Mouse (Mus musculus): ENCODE data around the gene Pik3c2g. TPM values are rescaled to one million over a fixed set of nuclear protein-coding genes. Genes with fewer than 3 reads are reported as not detected.

Pik3c2g gene
- 0.03 and 0.04 TPM in 2 replicates for polyA plus RNA-seq (2012; rRNA removed)

DNA sequence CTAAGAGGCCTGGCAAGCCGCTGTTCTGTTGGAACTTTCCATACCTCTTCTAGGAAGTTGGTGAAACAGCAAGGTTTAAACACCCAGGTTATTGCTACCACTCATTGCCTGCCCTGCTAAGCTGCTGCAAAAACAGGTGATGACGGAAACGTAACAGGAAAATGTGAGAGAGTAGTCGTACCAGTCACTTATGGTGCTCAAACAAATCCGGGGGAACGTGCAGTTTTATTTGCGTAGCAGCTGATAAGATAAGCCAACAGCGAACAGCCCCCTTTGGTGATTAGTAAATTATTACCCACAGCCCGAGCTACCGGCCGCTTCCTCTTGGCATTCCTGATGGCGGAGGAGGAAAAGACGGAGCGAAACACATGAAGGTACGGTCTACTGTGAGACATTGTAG lies at the start of gene Pik3c2g:
TSS of gene Pik3c2g (plus strand) at position 330 of the 400 bp plus-strand sequence.
- no peak for DNase-seq (ENCODE audit: low spot score)

DNA sequence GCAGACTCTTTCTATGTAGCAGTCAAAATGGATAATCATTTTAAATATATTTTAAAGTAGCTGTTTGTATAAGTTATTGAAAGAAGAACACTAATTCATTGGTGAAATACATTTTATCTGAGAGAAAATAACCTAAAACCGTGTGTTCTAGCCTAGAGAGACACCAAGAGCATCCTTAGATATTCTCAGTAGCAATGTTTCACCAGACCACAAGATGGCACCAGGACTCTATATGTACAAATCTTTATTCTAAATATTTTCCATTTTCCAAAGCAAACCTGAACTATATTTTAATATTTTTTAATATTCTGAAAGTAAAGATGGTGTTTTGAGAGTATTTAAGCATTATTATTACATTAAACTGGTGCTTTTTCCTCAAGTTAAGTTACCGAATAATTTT lies 48.6 kb upstream of the Pik3c2g start:
- DNase-seq (ENCODE audit: low spot score) = no peak

DNA sequence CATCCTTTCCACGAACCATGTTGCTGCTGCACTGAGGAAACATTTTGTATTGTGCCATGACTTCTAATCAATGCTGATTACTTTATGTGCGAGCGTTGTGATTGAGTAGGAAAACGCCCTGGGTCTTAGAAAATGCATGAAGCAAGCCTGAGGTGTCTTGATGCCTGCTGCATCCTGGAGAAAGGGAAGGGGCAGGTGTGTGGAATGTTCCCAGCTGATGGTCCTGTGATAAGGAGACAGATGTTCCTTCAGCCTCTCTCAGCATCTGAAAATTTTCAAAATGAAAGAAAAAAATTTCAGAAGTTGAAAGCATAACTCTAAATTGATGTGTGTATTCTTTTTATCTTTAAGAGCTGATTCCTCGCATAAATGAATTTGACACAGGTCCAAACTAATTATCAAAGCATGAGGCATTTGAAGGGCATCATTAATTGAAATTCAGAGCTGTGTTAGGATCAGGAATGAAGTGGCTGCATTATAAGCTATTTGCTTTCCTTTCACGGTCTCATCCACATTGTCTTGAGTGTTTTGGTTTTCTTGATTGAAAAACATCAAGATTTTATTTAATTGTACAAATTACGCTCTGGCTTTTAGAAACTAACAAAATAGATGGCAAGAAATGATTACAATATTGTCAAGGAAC lies 31.4 kb upstream of the Pik3c2g start:
- DNase-seq (ENCODE audit: low spot score) = no peak

DNA sequence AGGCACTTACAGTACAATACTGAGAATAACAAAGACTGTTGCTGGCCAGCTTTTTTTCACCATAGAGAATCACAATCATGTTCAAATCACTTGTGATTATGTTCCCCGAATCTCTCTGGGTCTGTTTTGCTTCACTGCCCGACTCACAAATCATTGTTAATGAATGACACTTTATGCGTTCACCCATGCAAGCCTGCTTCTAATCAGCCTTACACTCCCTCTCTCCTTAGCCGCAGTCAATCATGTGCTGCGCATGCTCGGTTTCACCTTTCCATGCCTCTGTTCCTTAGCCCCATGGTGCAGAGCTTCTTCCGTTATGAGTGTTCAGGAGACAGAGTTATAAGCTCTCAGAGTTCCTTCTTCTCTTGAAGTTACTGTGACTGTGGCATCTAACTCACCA lies 17.8 kb upstream of the Pik3c2g start:
- DNase-seq (ENCODE audit: low spot score) = no peak

DNA sequence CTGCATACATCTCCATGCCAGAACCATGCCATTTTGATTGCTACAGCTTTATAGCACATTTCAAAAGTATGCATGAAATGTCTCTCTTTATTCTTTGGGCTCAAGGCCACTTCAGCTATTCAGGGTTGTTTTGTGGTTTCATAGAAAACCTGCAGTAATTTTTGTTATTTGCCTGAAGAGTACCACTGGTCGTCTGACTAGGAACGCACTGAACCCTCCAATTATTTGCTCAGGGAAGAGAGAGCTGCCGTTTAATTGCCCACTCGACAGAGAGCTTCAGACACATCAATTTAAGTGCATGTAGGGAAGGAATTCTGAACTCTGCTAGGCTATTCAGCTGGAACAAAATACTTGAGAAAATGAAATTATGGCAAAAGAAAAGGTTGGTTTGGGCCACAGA lies 11.2 kb upstream of the Pik3c2g start:
- DNase-seq (ENCODE audit: low spot score) = no peak

DNA sequence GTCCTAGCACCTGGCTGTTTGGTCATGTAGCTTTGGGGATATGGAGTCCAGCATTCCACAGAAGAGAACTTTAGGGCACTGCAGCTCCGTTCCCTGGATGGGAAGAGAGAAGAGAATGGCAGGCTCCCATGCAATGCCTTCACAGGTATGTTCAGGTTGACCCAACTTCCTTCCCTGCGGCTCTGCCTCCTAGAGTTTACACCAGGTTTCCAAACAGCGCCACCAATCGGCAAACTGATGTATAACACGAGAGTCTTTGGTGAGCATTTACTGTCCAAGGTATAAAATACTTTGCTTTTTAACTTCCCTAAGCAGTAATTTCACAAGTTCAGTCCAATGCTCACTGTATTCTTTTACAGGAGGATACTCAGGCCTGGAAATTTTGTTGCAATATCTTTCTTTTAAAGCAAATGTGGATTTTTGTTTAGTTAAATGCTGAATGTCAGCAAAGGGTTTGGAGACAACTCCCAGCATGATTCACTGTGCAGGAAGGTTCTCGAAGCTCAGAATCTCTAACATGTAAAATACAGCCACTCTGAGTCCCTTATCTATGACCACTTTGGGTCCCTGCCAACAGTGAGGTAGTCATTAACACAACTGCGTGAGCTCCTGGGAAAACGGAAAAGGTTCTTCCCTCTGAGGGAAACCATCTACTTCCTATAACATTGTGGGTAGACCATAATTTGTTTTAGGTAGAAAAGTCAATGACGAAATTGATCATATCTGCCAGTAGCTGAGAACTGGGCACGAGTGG lies 10.6 kb upstream of the Pik3c2g start:
- no peak for DNase-seq (ENCODE audit: low spot score)

DNA sequence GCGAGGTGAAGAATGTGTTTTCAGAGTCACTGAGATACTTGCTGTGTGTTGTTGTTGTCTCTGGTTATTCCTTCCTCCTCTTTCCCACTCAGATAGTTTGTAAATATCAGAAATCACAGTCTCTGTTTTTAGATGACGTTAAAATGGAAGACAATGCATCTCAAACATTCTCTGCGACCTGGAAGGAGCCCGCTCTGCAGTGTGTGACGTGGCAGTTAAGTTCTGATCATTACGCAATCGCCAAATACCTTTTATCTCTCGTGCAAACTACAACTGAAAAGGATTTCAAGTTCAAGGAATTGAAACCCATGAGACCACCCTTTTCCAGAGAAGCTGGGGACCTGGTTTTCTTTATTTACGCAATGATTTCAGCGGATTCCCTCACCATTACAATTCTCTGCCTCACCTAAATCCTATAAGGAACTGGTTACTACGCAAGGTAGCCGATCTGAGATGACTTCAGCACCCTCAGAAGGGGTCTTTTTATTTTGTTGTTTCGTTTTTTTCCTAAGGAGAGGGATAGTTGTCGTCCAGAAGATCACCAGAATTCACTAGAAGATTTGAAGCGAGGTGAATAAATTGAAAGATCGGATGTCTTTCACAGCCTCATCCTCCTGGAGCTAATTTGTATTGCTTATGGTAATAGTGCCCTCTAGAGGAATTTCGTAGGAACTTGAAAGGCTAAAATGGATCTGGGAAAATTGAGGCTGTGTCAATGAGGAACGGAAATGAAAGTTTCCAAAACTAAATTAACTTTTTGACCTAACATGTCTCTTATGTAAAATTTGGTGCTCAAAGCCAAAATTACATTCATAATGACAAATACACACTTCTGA lies 9.8 kb upstream of the Pik3c2g start:
- no peak for DNase-seq (ENCODE audit: low spot score)

DNA sequence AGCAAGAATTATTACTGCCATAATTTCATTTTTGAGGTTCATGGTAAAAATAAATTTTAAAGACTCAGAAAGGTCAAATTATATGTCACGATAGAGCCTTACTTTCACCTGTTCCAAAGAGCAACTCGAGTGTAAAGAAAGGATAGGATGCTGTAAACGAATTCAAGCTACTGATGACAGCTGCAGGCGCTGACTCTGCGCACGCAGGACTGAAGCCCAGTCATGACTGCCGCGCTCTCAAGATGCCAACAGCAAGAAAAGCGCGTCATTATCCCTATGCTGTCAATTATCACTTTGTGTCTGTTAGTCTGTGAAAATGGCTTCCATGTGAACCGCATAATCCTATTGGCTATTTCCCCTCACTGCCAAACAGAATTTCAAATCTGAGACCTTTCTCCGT lies 457 bp downstream of the Pik3c2g start:
- no peak for DNase-seq (ENCODE audit: low spot score)

DNA sequence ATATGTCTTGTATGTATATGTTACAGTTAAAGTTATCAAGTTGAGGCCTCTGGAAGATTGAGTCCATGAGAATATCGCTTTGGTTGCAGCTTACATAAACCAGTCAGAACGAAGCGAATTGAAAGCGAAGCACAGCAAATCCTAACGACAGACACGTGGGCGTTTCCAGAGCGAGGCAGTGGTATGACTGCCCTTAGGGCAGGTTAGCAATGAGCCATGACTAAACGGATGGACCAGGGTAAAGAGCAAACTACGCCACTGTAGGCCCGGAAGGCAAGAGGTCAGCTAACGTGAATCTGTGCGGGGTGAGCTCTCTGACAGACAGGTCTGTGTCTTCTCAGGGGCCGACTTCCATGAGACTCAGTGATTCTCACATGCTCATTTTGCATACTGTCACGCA lies 1.4 kb downstream of the Pik3c2g start:
- DNase-seq (ENCODE audit: low spot score) = no peak

DNA sequence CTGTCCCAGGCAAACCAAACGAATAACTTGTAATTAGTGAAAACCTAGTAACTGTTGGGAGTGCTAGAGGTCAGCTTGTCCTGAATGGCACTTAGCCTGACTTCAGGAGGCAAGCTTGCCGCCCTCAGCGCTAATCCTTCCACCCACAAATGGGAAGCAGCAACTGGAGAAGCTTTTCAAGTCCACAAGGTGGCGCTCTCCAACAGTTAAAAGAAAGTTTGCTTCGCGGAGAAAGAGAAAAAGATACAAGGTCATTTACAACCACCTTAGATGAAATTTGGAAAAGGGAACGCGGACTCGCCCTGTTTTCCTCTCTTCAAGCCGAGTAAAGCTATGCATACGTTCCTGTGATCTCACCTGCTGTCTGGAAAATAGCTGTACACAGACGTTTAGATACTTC lies 2.3 kb downstream of the Pik3c2g start:
- DNase-seq (ENCODE audit: low spot score) = no peak

DNA sequence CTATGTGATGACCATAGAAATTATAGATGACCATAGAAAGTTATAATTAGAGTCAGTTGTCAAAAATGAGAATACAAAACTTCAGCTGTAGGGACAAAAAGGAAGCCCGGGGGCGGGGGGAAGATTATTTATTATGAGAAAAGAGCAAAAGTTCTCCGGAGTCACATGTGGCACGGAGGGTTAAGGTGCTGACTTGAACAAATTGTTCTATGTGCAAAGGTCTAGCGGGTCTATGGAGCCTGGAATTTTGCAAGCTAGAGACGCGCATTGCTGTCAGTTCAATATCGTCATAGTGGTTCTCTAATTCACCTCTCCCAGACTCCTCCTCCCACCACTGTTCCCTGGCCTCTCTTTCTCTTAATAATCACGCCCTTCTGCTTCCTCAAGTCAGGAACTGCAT lies 2.8 kb downstream of the Pik3c2g start:
- DNase-seq (ENCODE audit: low spot score) = no peak

DNA sequence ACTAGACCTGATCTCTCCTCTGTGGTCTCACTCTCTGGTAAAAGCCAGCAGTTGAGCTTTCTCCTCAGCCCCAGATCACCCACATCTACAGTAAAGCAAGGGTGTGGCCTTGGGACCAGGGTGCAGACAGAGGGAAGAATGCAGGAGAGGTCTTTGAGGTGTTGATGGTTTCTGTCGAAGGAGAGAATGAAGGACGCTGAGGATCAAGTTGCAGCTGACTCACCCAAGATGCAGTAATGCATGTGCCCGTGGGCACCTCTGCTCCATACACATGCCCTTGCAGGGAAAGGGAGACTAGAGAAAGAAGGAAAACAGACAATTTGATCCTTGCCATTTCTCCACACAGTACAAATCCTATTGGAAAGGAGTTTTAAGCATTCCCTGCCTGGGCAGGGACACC lies 5.1 kb downstream of the Pik3c2g start:
- no peak for DNase-seq (ENCODE audit: low spot score)

DNA sequence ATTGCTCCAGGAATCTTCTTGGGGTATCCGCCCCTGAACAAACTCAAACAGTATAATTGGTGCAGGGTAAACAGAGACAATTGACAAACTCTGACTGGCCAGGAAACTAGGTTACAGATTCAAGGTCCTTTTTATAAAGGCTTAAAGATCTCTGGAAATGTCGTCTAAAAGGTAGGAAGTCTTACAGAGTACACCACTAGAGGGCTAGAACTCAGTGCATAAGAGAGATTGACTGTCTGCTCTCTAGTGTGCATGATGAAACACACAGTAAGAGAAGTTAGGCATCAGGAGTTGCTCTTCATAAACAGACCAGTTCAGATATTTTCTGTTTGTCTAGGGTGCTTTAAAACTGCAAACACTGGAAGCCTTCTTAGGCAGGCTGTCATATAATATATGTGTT lies 9.4 kb downstream of the Pik3c2g start:
- DNase-seq (ENCODE audit: low spot score) = no peak

DNA sequence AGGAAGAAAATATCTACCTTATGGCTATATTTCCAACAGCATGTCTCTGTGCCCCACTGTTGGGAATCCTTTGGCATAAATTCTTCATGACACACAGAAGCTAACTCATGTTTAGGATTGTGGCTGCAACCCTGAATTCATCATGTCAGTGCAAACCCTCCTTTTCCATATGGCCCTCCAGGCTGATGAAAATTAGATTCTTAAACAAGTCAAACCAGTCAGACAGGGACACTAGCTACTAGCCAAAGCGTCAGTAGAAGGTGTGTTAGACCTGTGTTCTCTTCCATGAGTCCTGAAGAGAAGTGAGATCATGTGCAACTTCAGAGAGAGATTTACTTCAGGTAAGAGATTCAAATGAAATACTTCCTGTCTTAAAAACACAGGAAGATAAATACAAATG lies 12.2 kb downstream of the Pik3c2g start:
- DNase-seq (ENCODE audit: low spot score) = no peak

DNA sequence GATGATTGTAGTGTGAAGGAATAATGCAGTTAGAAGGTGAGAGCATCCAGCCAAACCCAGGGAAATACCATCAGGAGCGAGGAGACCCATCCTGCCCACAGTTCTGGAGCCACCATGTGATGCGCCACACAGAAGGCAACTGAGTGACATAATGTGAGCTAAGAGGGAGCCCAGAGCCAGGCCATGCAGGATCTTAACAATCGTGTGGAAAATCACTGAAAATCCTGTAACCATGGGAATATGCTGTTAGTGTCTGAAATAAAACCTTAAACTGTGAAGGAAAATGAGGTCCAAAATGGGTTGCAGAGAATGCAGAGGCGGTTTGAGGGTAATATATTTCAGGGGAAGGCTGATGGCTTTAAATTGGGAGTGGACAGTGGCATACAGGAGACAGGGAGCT lies 31.8 kb downstream of the Pik3c2g start:
- DNase-seq (ENCODE audit: low spot score) = no peak

DNA sequence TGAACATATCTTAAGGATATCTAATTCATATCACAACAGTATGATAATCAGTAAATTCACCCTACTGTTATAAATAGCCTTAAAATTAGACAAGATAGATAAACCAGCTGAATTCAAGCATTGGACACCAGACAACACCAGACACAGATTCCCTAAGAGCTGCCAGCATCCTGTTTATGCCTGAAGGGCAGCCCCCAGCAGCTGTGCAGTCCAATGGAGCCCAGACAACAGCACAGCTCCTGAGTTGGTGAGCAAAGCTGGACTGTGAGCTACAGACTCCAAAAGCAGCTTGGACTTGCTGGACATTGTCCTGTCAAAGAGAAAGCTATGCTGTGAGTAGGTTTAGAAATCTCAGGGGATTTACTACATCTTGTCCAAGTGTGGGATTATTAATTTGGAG lies 37.7 kb downstream of the Pik3c2g start:
- DNase-seq (ENCODE audit: low spot score) = no peak

DNA sequence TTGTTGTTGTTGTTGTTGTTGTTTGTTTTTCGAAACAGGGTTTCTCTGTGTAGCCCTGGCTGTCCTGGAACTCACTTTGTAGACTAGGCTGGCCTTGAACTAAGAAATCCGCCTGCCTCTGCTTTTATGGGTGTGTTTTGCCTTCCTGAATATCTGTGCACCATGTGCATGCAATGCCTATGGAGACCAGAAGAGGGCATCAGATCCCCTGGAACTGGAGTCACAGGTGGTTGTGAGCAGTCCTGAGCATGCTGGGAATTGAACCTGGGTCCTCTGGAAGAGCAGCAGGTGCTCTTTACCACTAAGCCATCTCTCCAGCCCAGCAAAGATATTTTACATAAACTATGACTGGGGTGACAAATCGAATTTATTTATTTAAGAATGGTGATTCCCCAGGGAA lies 47.5 kb downstream of the Pik3c2g start:
- no peak for DNase-seq (ENCODE audit: low spot score)

DNA sequence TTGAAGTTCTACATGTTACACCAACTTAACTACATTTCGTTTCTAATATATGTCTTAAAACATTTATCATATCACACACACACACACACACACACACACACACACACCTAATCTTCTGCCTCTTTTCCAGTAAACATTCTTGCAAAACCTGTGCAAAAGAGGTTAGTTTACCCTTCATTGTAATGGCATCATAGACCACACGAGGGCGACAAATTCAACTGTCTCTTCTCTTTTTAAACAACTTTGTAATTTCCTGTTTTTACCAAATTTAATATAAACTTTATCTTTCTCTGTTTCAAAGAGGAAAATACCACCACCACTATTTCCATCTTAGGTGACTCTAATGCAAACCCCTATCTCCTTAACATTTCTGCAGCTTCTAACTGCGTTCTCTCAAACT lies 68.4 kb downstream of the Pik3c2g start:
- no peak for DNase-seq (ENCODE audit: low spot score)

DNA sequence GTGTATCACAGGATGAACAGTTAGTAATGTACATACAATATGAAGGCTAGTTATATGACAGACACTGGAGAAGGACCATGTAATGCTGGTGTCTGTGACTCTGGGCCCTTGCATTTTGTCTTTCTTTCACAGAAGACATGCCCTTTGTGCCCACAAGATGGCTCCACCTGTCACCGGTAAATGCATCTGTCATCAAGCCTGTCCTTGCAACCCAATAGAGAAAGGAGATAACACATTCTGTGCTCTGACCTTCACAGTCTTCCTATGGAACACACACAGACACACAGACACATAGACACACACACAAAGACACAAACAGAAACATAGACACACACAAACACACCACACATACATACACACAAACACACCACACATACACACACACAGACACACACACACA lies 75.4 kb downstream of the Pik3c2g start:
- DNase-seq (ENCODE audit: low spot score) = no peak

DNA sequence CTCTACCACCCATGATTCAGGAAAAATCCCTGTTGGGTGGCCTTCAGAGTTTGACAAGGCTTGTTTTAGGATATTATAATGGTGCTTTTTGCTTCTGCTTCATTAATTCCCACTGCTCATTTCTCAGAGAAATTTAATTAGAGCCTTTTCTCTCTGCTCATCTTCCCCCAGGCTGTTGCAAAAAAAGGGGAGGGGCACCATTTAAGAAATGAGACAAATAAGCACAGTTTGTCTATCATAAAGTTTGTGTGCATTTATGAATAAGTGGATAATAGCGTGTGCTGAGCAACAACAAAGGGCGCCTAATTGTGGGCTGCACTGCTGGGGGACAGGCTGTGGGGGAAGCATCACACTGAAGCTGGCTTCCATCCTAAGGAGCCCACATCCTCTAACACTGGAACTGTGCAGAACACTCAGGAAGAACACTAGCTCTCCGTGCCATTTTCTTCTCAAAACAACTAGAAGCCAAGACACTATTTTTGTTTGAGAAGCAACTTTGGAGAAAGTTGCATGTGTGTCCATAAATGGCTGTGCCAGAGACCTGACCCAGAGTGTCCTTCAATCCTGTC lies 131.5 kb downstream of the Pik3c2g start:
- no peak for DNase-seq (ENCODE audit: low spot score)

DNA sequence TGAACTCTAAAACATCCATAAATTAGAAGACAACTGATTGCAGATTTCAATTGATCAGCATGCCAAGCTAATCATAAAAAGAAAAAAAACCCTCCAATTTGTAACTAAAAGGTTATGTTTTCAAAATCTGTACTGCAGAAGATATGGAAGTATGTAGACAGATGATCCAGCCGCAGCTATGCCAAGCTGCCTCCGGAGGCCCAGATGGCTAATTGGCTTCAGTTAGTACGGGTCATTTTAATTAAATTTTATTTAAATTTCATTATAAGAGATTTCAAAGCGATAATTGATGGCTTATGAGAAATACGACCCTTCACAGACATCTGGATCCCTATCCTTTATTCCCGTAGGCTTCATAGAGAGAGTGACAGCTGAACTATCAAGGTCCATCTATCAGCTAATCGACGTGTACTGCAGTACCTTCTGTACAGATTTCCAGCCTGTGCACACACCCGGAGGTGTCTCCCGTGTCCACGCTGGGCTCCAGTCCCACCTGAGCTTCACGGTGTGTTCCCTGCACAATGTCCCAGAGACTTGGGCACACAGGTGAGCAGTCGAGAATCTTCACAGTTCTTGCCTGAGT lies 132.7 kb downstream of the Pik3c2g start:
- no peak for DNase-seq (ENCODE audit: low spot score)

Measured in urinary bladder, adult 2 months (tissue).